Mouse (Mus musculus): Measurements from ENCODE around the gene Gm42715. TPM values are rescaled to one million over a fixed set of nuclear protein-coding genes. Genes with fewer than 3 reads are reported as not detected.
"Not testable (repeated sequence)": the region's sequence is repeated elsewhere in the genome, so short reads cannot be mapped to it uniquely, and the experiment has no call there.

Gm42715 gene
- polyA plus RNA-seq, 1 experiment from 2014 or later = 11.5 TPM

DNA sequence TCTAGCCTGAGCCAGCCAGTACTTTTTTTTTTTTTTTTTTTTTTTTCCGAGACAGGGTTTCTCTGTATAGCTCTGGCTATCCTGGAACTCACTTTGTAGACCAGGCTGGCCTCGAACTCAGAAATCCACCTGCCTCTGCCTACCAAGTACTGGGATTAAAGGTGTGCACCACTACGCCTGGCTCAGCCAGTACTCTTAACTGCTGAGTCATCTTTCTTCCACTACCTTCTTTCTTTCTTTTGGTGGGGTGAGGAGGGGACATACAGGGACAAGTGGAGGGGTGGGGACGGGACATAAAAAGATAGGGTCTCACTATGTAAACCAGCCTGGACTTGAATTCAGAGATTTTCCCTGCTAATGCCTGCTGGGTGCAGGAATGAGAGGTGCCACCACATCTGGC, 9.6 kb upstream of the Gm42715 start:
- H3K27ac ChIP-seq; H3K9me3 ChIP-seq; H3K4me2 ChIP-seq (replicated peaks); H3K9ac ChIP-seq; H3K27me3 ChIP-seq (replicated peaks); ATAC-seq; H3K36me3 ChIP-seq; H3K4me3 ChIP-seq (replicated peaks); H3K4me1 ChIP-seq (replicated peaks): not testable (repeated sequence)
- WGBS = 89% methylated on average over 4 of the region's 4 CpGs

DNA sequence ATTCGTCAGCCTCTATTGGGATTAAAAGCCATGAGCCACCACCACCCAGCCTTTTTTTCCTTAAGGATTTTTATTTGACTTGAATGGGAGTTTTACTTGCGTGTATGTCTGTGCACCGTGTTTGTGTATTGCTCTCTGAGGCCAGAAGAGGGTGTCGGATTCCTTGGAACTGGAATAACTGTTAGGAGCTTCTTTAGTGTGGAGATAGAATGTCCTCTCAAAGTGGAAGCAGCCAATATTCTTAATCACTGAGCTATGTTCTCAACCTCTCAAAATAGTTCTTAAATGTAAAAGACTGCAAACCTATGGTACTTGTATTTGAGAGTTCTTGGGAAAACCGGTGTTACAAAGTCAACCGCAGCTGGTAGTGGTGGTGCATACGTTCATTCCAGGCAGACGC, 8.1 kb upstream of the Gm42715 start:
- ATAC-seq = no peak
- WGBS = 32% methylated on average over 8 of the region's 8 CpGs
- H3K9ac ChIP-seq = peak overlapping the region; percentile 92; the same call in 1 of the 2 replicates

GRCm38 (mm10) chr7:127511808-127512230, 7.6 kb upstream of the Gm42715 start, which contains the start of gene Srcap:
Srcap (plus strand) TSS chr7:127511983.
- ATAC-seq = peak; percentile 96
- no peaks in the 10 kb centered on the region for H3K9me3 ChIP-seq
- H3K27ac ChIP-seq = peak within 1 kb of the TSS; percentile 96
- WGBS = under 1% methylated on average over 37 of the region's 37 CpGs
- peak within 1 kb of the TSS; percentile 92 for H3K9ac ChIP-seq
- peak within 1 kb of the TSS; percentile 74 for H3K4me3 ChIP-seq (replicated peaks)
- no peaks in the 10 kb centered on the region for H3K27me3 ChIP-seq (replicated peaks)
- peaks cover 8% of the 10 kb centered on the region; the same call in 1 of the 2 replicates for H3K4me1 ChIP-seq (replicated peaks)
- H3K36me3 ChIP-seq = peaks cover 10% of the 10 kb centered on the region; the same call in 1 of the 2 replicates
- H3K4me2 ChIP-seq (replicated peaks) = peak within 1 kb of the TSS; percentile 61

More for the DNA sequence above, 8.1 kb upstream of the Gm42715 start:
- peak overlapping the region; percentile 61 for H3K4me2 ChIP-seq (replicated peaks)
- H3K4me3 ChIP-seq (replicated peaks) = peak overlapping the region; percentile 74
- peaks cover 8% of the 10 kb centered on the region; the same call in 1 of the 2 replicates for H3K36me3 ChIP-seq
- H3K27ac ChIP-seq = peak overlapping the region; percentile 96
- H3K4me1 ChIP-seq (replicated peaks) = peaks cover 8% of the 10 kb centered on the region; the same call in 1 of the 2 replicates
- no peaks in the 10 kb centered on the region for H3K9me3 ChIP-seq
- H3K27me3 ChIP-seq (replicated peaks) = no peaks in the 10 kb centered on the region

- H3K4me2 ChIP-seq (replicated peaks) = peak overlapping the region; percentile 61
- peak; percentile 90 for ATAC-seq
- no peaks in the 10 kb centered on the region for H3K27me3 ChIP-seq (replicated peaks)
- H3K4me1 ChIP-seq (replicated peaks) = peaks cover 8% of the 10 kb centered on the region; the same call in 1 of the 2 replicates
- peak overlapping the region; percentile 92 for H3K9ac ChIP-seq
- H3K4me3 ChIP-seq (replicated peaks) = peak overlapping the region; percentile 74
- H3K27ac ChIP-seq = peak overlapping the region; percentile 96
- no peaks in the 10 kb centered on the region for H3K9me3 ChIP-seq
- H3K36me3 ChIP-seq = peaks cover 14% of the 10 kb centered on the region; the same call in 1 of the 2 replicates
- WGBS = under 1% methylated on average over 76 of the region's 93 CpGs
These were observed 7.0 kb upstream of the Gm42715 start for GRCm38 (mm10) chr7:127512231-127513015.

DNA sequence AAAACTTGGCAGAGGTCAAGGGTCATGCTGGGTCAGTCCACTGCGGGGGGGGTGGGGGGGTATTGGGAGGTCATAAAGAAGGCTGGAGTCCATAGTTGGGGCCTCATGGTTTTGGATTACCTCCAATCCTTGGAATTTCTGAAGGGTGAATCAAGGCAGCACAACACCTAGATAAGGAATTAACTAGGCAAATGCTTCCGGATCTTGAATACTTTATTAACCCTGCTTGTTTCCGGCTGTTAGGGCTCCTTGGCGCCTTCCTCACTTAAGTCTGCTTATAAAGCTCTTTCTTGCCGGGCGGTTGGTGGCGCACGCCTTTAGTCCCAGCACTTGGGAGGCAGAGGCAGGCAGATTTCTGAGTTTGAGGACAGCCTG, 6.4 kb upstream of the Gm42715 start:
- Histone ChIP-seq H3K9me3 (no peaks in the 10 kb centered on the region), H3K4me2 (replicated peaks) (peak overlapping the region; percentile 61), H3K9ac (peak overlapping the region; percentile 92; the same call in 1 of the 2 replicates), H3K27ac (peak overlapping the region; percentile 96), H3K27me3 (replicated peaks) (no peaks in the 10 kb centered on the region), H3K36me3 (peaks cover 15% of the 10 kb centered on the region; the same call in 1 of the 2 replicates), H3K4me1 (replicated peaks) (peaks cover 8% of the 10 kb centered on the region; the same call in 1 of the 2 replicates), H3K4me3 (replicated peaks) (peak overlapping the region; percentile 74)
- WGBS = 20% methylated on average over 8 of the region's 8 CpGs
- ATAC-seq = peak; percentile 44; the same call in 1 of the 2 replicates

DNA sequence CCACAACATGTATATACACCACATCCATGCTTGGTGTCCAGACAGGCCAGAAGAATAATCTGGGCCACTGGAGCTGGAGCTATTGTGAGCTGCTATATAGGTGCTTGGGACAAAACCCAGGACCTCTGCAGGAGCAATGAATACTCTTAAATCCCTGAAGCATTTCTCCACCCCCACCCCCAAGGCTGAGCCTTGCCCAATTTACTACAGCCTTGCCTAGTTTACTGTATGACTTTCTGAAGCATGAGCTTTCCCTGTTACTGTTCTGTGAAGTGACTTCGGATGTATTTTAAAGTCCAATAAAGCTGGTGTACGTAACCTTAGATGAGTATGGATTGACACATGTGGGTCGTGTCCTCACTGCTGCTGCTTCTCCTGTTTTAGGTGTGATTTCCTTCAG, 5.6 kb upstream of the Gm42715 start:
- H3K9ac ChIP-seq = no peak overlapping the region
- H3K4me2 ChIP-seq (replicated peaks) = peak overlapping the region; percentile 61
- no peak for ATAC-seq
- H3K27me3 ChIP-seq (replicated peaks) = no peaks in the 10 kb centered on the region
- H3K36me3 ChIP-seq = peaks cover 15% of the 10 kb centered on the region; the same call in 1 of the 2 replicates
- peak overlapping the region; percentile 74 for H3K4me3 ChIP-seq (replicated peaks)
- peaks cover 8% of the 10 kb centered on the region; the same call in 1 of the 2 replicates for H3K4me1 ChIP-seq (replicated peaks)
- H3K27ac ChIP-seq = peak overlapping the region; percentile 96; the same call in 1 of the 2 replicates
- H3K9me3 ChIP-seq = no peaks in the 10 kb centered on the region
- WGBS = 64% methylated on average over 3 of the region's 3 CpGs

DNA sequence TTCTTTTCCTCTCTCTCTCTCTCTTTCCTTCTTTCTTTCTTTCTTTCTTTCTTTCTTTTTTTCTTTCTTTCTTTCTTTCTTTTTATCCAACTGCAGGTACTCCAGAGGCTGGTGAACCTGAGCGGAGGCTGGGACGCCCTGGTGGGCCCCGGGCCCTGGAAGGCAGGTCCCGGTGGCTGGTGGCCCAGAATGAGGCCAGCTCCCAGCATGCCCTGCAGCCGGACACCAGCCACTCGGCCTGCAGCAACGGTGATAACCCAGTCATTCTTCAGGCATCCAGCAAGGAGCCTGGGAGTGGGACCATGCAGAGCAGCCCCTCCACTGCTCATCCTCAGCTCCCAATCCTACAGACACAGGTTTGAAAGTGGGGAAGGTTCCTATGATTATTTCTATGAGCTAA, 3.5 kb upstream of the Gm42715 start:
- Histone ChIP-seq H3K9ac (no peak overlapping the region), H3K4me2 (replicated peaks) (no peak overlapping the region), H3K36me3 (peaks cover 19% of the 10 kb centered on the region), H3K27ac (no peak overlapping the region), H3K4me1 (replicated peaks) (peaks cover 8% of the 10 kb centered on the region; the same call in 1 of the 2 replicates), H3K4me3 (replicated peaks) (no peak overlapping the region), H3K27me3 (replicated peaks) (no peaks in the 10 kb centered on the region), H3K9me3 (no peaks in the 10 kb centered on the region)
- 87% methylated on average over 7 of the region's 7 CpGs for WGBS
- no peak for ATAC-seq

DNA sequence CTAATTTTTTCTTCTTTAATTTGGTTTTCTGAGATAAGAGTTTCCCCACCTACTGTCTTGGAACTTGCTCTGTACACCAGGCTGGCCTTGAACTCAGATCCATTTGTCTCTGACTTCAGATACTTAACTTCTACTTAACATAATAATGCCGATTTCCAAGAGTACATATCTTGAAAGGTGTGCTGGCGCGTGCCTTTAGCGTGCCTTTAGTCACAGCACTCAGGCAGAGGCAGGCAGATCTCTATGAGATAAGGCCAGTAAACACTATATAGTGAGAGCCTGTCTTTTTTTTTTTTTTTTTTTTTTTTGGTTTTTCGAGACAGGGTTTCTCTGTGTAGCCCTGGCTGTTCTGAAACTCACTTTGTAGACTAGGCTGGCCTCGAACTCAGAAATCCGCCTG, 3.0 kb upstream of the Gm42715 start:
- no peak overlapping the region for H3K4me2 ChIP-seq (replicated peaks)
- H3K27me3 ChIP-seq (replicated peaks) = no peaks in the 10 kb centered on the region
- H3K27ac ChIP-seq = no peak overlapping the region
- 95% methylated on average over 7 of the region's 7 CpGs for WGBS
- no peak overlapping the region for H3K9ac ChIP-seq
- no peaks in the 10 kb centered on the region for H3K9me3 ChIP-seq
- peaks cover 8% of the 10 kb centered on the region; the same call in 1 of the 2 replicates for H3K4me1 ChIP-seq (replicated peaks)
- peaks cover 21% of the 10 kb centered on the region for H3K36me3 ChIP-seq
- no peak overlapping the region for H3K4me3 ChIP-seq (replicated peaks)
- ATAC-seq = no peak

DNA sequence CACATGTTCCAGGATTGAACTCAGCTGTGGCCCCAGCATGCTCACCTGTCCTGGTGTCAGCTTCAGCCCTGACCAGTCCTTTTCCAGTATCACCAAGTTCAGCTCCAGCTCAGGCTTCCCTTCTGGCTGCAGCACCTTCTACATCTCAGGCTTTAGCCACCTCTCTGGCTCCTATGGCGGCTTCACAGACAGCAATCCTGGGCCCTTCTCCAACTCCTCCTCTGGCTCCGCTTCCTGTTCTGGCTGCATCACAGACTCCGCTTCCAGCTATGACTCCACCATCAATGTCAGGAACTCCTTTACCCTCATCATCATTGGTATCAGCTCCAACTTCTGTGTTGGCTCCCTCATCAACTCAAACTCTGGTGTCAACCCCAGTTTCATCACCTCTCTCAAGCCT, 22.3 kb downstream of the Gm42715 start:
- H3K9me3 ChIP-seq = no peaks in the 10 kb centered on the region
- H3K27ac ChIP-seq = no peak overlapping the region
- peaks cover 60% of the 10 kb centered on the region for H3K36me3 ChIP-seq

GRCm38 (mm10) chr7:127549116-127549835, 29.9 kb downstream of the Gm42715 start:
- Histone ChIP-seq H3K9me3 (no peaks in the 10 kb centered on the region), H3K9ac (no peak overlapping the region), H3K36me3 (peaks cover 45% of the 10 kb centered on the region), H3K4me2 (replicated peaks) (no peak overlapping the region), H3K4me1 (replicated peaks) (no peaks in the 10 kb centered on the region), H3K27me3 (replicated peaks) (no peaks in the 10 kb centered on the region), H3K4me3 (replicated peaks) (no peak overlapping the region), H3K27ac (no peak overlapping the region)
- 88% methylated on average over 15 of the region's 15 CpGs for WGBS
- no peak for ATAC-seq

More for the DNA sequence above, 22.3 kb downstream of the Gm42715 start:
- H3K9ac ChIP-seq = no peak overlapping the region
- no peak overlapping the region for H3K4me2 ChIP-seq (replicated peaks)
- no peak overlapping the region for H3K4me3 ChIP-seq (replicated peaks)
- 96% methylated on average over 3 of the region's 3 CpGs for WGBS
- H3K27me3 ChIP-seq (replicated peaks) = no peaks in the 10 kb centered on the region
- H3K4me1 ChIP-seq (replicated peaks) = no peaks in the 10 kb centered on the region
- ATAC-seq = no peak

GRCm38 (mm10) chr7:127551558-127551957, 32.2 kb downstream of the Gm42715 start:
- Histone ChIP-seq H3K4me3 (replicated peaks) (no peak overlapping the region), H3K27ac (no peak overlapping the region), H3K9ac (no peak overlapping the region), H3K27me3 (replicated peaks) (no peaks in the 10 kb centered on the region), H3K9me3 (no peaks in the 10 kb centered on the region), H3K4me1 (replicated peaks) (no peaks in the 10 kb centered on the region), H3K36me3 (peaks cover 50% of the 10 kb centered on the region), H3K4me2 (replicated peaks) (no peak overlapping the region)
- WGBS = 91% methylated on average over 8 of the region's 8 CpGs
- no peak for ATAC-seq

DNA sequence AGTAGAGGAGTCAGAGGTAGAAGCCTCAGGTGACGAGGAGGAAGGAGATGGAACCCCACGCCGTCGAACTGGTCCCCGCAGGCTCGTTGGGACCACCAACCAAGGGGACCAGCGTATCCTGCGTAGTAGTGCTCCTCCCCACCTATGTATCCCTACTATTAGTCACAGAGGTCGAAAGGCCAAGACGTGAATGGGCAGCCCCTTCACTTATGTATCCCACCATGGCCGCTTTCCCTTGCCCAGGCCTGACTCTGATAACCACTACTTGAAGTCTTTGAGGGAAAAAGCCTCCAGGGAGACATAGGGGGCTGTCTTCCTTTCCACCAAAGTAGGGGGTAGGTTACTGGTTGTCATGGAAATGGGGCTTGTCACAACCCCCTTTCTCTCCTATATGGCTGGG, 41.2 kb downstream of the Gm42715 start:
- no peaks in the 10 kb centered on the region for H3K9me3 ChIP-seq
- no peak overlapping the region for H3K4me2 ChIP-seq (replicated peaks)
- ATAC-seq = 0 out of 2 replicates have a peak, but pooled peaks have one; percentile 17
- H3K36me3 ChIP-seq = peaks cover 44% of the 10 kb centered on the region
- no peak overlapping the region for H3K27ac ChIP-seq
- no peak overlapping the region for H3K4me3 ChIP-seq (replicated peaks)
- 92% methylated on average over 11 of the region's 11 CpGs for WGBS
- no peaks in the 10 kb centered on the region for H3K4me1 ChIP-seq (replicated peaks)
- no peak overlapping the region for H3K9ac ChIP-seq
- H3K27me3 ChIP-seq (replicated peaks) = no peaks in the 10 kb centered on the region

Data from intestine, embryonic 15.5 days (tissue).